23 mouse cellular contexts compared by ENCODE assay signal in genomic region chr17:80803361-80803915, GRCm38 (mm10).
DNase-seq lines count a peak whose midpoint lies in the region; ATAC-seq and TF ChIP-seq lines count a peak whose summit lies in the region.
"Had no signal": no experiment of that assay in that cellular context is flagged by ENCODE, and none has a peak within 500 bp of the region (broad histone marks: within the 10 kb centered on the region; RNA-seq: fewer than 3 reads in every experiment).

No protein-coding gene starts in this region.

- TF ChIP-seq CTCF in gastrocnemius, adult 2 months (IDR thresholded peaks at IDR 0.05), result no peak
- no peak for TF ChIP-seq CTCF in kidney, adult 2 months (conservative IDR thresholded peaks at IDR 0.05; ENCODE audit: insufficient read depth, insufficient read length, low read depth, low read length)
- no peak for TF ChIP-seq CTCF in lung, embryonic 14.5 days (IDR thresholded peaks at IDR 0.05; ENCODE audit: low read depth)

- H3K9me3 ChIP-seq in kidney, embryonic 16.5 days (ENCODE audit: low read length), result no peaks in the 10 kb centered on the region
- H3K9me3 ChIP-seq in lung, embryonic 14.5 days (ENCODE audit: low read depth, low read length), result no peaks in the 10 kb centered on the region
- H3K9me3 ChIP-seq: embryonic facial prominence, embryonic 10.5 days; embryonic facial prominence, embryonic 15.5 days; forebrain, embryonic 13.5 days; hindbrain, embryonic 12.5 days; intestine, embryonic 15.5 days; limb, embryonic 12.5 days; liver, embryonic 15.5 days; midbrain, embryonic 12.5 days; neural tube, embryonic 12.5 days had no signal

- no peak overlapping the region for H3K4me3 ChIP-seq in gastrocnemius, adult 2 months
- no peak overlapping the region for H3K4me3 ChIP-seq in kidney, embryonic 16.5 days (ENCODE audit: low read length)
- no peak overlapping the region for H3K4me3 ChIP-seq in kidney, adult 2 months (ENCODE audit: insufficient read depth, low read depth, low read length)
- no peak overlapping the region for H3K4me3 ChIP-seq in lung, embryonic 14.5 days (ENCODE audit: low read depth, low read length)
- H3K4me3 ChIP-seq: embryonic facial prominence, embryonic 10.5 days; embryonic facial prominence, embryonic 15.5 days; forebrain, embryonic 13.5 days; hindbrain, embryonic 12.5 days; intestine, embryonic 15.5 days; limb, embryonic 12.5 days; liver, embryonic 15.5 days; midbrain, embryonic 12.5 days; myocyte; neural tube, embryonic 12.5 days had no signal

- intact Hi-C loops in gastrocnemius, adult 2 months (cut with DNase I), result no loop called here

- no peak for ATAC-seq in kidney, embryonic 16.5 days (ENCODE audit: low FRiP score, low TSS enrichment)
- peak; percentile 81 for ATAC-seq in lung, embryonic 14.5 days (ENCODE audit: insufficient read depth)
- ATAC-seq: activated CD4-positive, CD25-positive, alpha-beta regulatory T cell, adult 4 months; forebrain, embryonic 13.5 days; hindbrain, postnatal 0 days; intestine, embryonic 15.5 days had no signal

- TF ChIP-seq POLR2A in kidney, adult 2 months (IDR thresholded peaks at IDR 0.05; ENCODE audit: low read depth, low read length), result no peak

- H3K4me1 ChIP-seq in kidney, embryonic 16.5 days (ENCODE audit: insufficient read depth, low read length), result peaks cover 34% of the 10 kb centered on the region
- H3K4me1 ChIP-seq in kidney, adult 2 months (ENCODE audit: control insufficient read depth, insufficient read depth, low read length), result peaks cover 19% of the 10 kb centered on the region
- peaks cover 29% of the 10 kb centered on the region for H3K4me1 ChIP-seq in lung, embryonic 14.5 days (ENCODE audit: insufficient read depth)
- H3K4me1 ChIP-seq: neural tube, embryonic 12.5 days had no signal

- no peak overlapping the region for H3K9ac ChIP-seq in kidney, embryonic 16.5 days (replicated peaks; ENCODE audit: low read length)
- H3K9ac ChIP-seq in lung, embryonic 14.5 days, result no peak overlapping the region
- H3K9ac ChIP-seq: embryonic facial prominence, embryonic 15.5 days; forebrain, embryonic 13.5 days; hindbrain, embryonic 12.5 days; intestine, embryonic 15.5 days; limb, embryonic 12.5 days; liver, embryonic 15.5 days; midbrain, embryonic 12.5 days; neural tube, embryonic 12.5 days had no signal

- DNase-seq in gastrocnemius, adult 2 months, result no peak
- no peak for DNase-seq in gastrocnemius, postnatal 10 days
- no peak for DNase-seq in kidney, adult 2 months
- DNase-seq in lung, embryonic 14.5 days, result peak; percentile 95
- peak; percentile 48 for DNase-seq in lung, postnatal 14 days
- DNase-seq in right cerebral cortex, postnatal 36 days (ENCODE audit: low spot score in 2 of 2), result no peak
- DNase-seq in retina, postnatal 1 day, result no peak
- DNase-seq: adrenal gland, adult 8-10 months; gastrocnemius, postnatal 36 days; layer of hippocampus, adult 9-11 months had no signal

- no peaks in the 10 kb centered on the region for H3K36me3 ChIP-seq in kidney, embryonic 16.5 days (ENCODE audit: insufficient read depth, low read length)
- no peaks in the 10 kb centered on the region for H3K36me3 ChIP-seq in kidney, adult 2 months (ENCODE audit: control insufficient read depth, insufficient read depth, low read length)
- no peaks in the 10 kb centered on the region for H3K36me3 ChIP-seq in lung, embryonic 14.5 days (ENCODE audit: insufficient read depth)
- H3K36me3 ChIP-seq: embryonic facial prominence, embryonic 10.5 days; embryonic facial prominence, embryonic 15.5 days; hindbrain, embryonic 12.5 days; intestine, embryonic 15.5 days; limb, embryonic 12.5 days; liver, embryonic 15.5 days; midbrain, embryonic 12.5 days; neural tube, embryonic 12.5 days had no signal

- H3K27ac ChIP-seq in gastrocnemius, adult 2 months, result peak overlapping the region; percentile 75; the same call in 1 of the 2 replicates
- peak overlapping the region; percentile 40 for H3K27ac ChIP-seq in kidney, embryonic 16.5 days (ENCODE audit: low read length)
- H3K27ac ChIP-seq in kidney, adult 2 months (ENCODE audit: insufficient read depth, low read depth, low read length), result no peak overlapping the region
- H3K27ac ChIP-seq in lung, embryonic 14.5 days (ENCODE audit: low read depth), result peak overlapping the region; percentile 61; the same call in 1 of the 2 replicates
- H3K27ac ChIP-seq: embryonic facial prominence, embryonic 10.5 days; embryonic facial prominence, embryonic 15.5 days; hindbrain, embryonic 12.5 days; intestine, embryonic 15.5 days; limb, embryonic 12.5 days; liver, embryonic 15.5 days; midbrain, embryonic 12.5 days; neural tube, embryonic 12.5 days had no signal

- no peaks in the 10 kb centered on the region for H3K27me3 ChIP-seq in kidney, embryonic 16.5 days (ENCODE audit: insufficient read depth, low read length)
- H3K27me3 ChIP-seq in kidney, adult 2 months (replicated peaks; ENCODE audit: control insufficient read depth, insufficient read depth, low read length), result no peaks in the 10 kb centered on the region
- H3K27me3 ChIP-seq in lung, embryonic 14.5 days (ENCODE audit: insufficient read depth, low read length), result no peaks in the 10 kb centered on the region
- H3K27me3 ChIP-seq: embryonic facial prominence, embryonic 15.5 days; forebrain, embryonic 13.5 days; hindbrain, embryonic 12.5 days; intestine, embryonic 15.5 days; limb, embryonic 12.5 days; liver, embryonic 15.5 days; midbrain, embryonic 12.5 days; neural tube, embryonic 12.5 days had no signal

- H3K4me2 ChIP-seq in kidney, embryonic 16.5 days (replicated peaks; ENCODE audit: low read depth, low read length), result no peak overlapping the region
- no peak overlapping the region for H3K4me2 ChIP-seq in lung, embryonic 14.5 days
- H3K4me2 ChIP-seq: embryonic facial prominence, embryonic 15.5 days; forebrain, embryonic 13.5 days; hindbrain, embryonic 12.5 days; intestine, embryonic 15.5 days; limb, embryonic 12.5 days; liver, embryonic 15.5 days; midbrain, embryonic 12.5 days; neural tube, embryonic 12.5 days had no signal

- 65% methylated on average over 8 of the region's 8 CpGs for WGBS in kidney, embryonic 16.5 days
- WGBS in kidney, adult 2 months, result 67% methylated on average over 8 of the region's 8 CpGs
- WGBS in lung, embryonic 14.5 days, result 38% methylated on average over 8 of the region's 8 CpGs

Comparison
In these comparisons a context has a peak if more than half of its experiments do, and no peak if none do; other contexts are left out.
1. DNase-seq: peak in lung, embryonic 14.5 days (single experiment) and lung, postnatal 14 days (single experiment); none in gastrocnemius, adult 2 months (single experiment), gastrocnemius, postnatal 10 days (single experiment), kidney, adult 2 months (single experiment), right cerebral cortex, postnatal 36 days (0 of 2) and retina, postnatal 1 day (single experiment).